Mouse (Mus musculus) lung, postnatal 0 days (tissue): ENCODE measurements around the gene 1700001P01Rik.

ENCODE experiments used
- CTCF ChIP-seq: IDR thresholded peaks from 2 replicates; pipeline ENCODE4 v1.5.1; 2016; ENCODE audit warnings: antibody characterized with exemption, mild to moderate bottlenecking
- EP300 ChIP-seq: IDR thresholded peaks from 2 replicates; pipeline ENCODE4 v1.6.1; 2016; ENCODE audit warnings: antibody characterized with exemption, mild to moderate bottlenecking, control low read depth

- no peak for TF ChIP-seq CTCF
- TF ChIP-seq EP300, result no peak
These were observed 17.6 kb downstream of the 1700001P01Rik start for GRCm38 (mm10) chr11:97758125-97758524.
